Mouse (Mus musculus) liver, embryonic 15.5 days (tissue): Measurements from ENCODE around the gene Wfdc15b. TPM values are rescaled to one million over a fixed set of nuclear protein-coding genes. Genes with fewer than 3 reads are reported as not detected.

Experiments
- polyA plus RNA-seq: library from polyadenylated mRNA; unstranded; fragments of >200 nt; fragmentation: Nextera tagmentation; extraction: Ambion mirVana; gene quantifications from 2 replicates; pipeline ENCODE4 v1.2.1, GENCODE M21; 2015

The Wfdc15b gene
- polyA plus RNA-seq, 1 experiment from 2014 or later, result not detected

Other genes with a start within 250 kb of the Wfdc15b start
- 91.7 and 96.3 TPM in 2 replicates for gene Ywhab, start 226.7 kb downstream of the Wfdc15b start, polyA plus RNA-seq
- 0.32 and 0.54 TPM in 2 replicates for gene Pabpc1l, start 196.2 kb downstream of the Wfdc15b start, polyA plus RNA-seq
- gene Stk4, start 151.3 kb downstream of the Wfdc15b start, polyA plus RNA-seq, result 12.4 and 14.3 TPM in 2 replicates
- gene Tomm34, start 150.5 kb downstream of the Wfdc15b start, polyA plus RNA-seq, result 19.1 and 20.9 TPM in 2 replicates
- gene Kcns1, start 50.5 kb downstream of the Wfdc15b start, polyA plus RNA-seq, result not detected in 2 replicates
- gene Wfdc5, start 38.9 kb downstream of the Wfdc15b start, polyA plus RNA-seq, result not detected in 2 replicates
- not detected in 2 replicates for gene Wfdc12, start 31.1 kb downstream of the Wfdc15b start, polyA plus RNA-seq
- gene Wfdc15a, start 21.5 kb downstream of the Wfdc15b start, polyA plus RNA-seq, result not detected in 2 replicates
- gene Svs2, start 16.8 kb upstream of the Wfdc15b start, polyA plus RNA-seq, result not detected in 2 replicates
- gene Svs3b, start 35.0 kb upstream of the Wfdc15b start, polyA plus RNA-seq, result not detected in 2 replicates
- gene Svs4, start 56.8 kb upstream of the Wfdc15b start, polyA plus RNA-seq, result not detected in 2 replicates
- not detected in 2 replicates for gene Svs3a, start 67.6 kb upstream of the Wfdc15b start, polyA plus RNA-seq
- gene Svs6, start 95.1 kb upstream of the Wfdc15b start, polyA plus RNA-seq, result not detected in 2 replicates
- gene Svs5, start 111.1 kb upstream of the Wfdc15b start, polyA plus RNA-seq, result not detected in 2 replicates
- 21.3 and 24.2 TPM in 2 replicates for gene Slpi, start 167.4 kb upstream of the Wfdc15b start, polyA plus RNA-seq
- gene Rbpjl, start 181.5 kb upstream of the Wfdc15b start, polyA plus RNA-seq, result 0.07 and 0.63 TPM in 2 replicates
- 0.28 and 0.32 TPM in 2 replicates for gene Matn4, start 183.5 kb upstream of the Wfdc15b start, polyA plus RNA-seq
- 55.0 and 63.3 TPM in 2 replicates for gene Sdc4, start 222.2 kb upstream of the Wfdc15b start, polyA plus RNA-seq
- gene Sys1, start 235.3 kb upstream of the Wfdc15b start, polyA plus RNA-seq, result 27.1 and 29.7 TPM in 2 replicates
- gene Gm20458, start 239.3 kb upstream of the Wfdc15b start, polyA plus RNA-seq, result 5.0 TPM in 1 of 2 replicates, not detected in the other